Mouse (Mus musculus): Measurements from ENCODE around the gene Dpep3.
"Not testable (repeated sequence)": the region's sequence is repeated elsewhere in the genome, so short reads cannot be mapped to it uniquely, and the experiment has no call there.

Dpep3 gene

DNA sequence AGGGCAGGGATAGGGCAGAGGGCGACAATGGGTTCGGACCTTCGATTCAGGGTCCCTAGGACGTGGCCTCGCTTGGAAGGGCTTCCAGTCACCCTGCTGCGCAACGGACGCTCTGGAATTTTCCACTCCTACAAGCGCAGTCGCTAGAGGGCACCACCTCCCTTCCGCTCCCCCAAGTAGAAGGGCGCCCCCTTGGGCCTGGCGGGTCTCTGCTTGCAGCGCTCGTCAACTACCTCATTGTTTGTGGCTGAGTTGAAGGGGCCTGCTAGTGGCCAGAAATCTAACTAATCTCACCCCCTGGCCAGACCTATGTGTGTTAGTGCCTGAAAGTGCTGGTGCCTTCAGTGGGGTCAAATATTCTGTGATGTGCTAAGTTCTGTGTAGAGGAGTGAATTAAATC is at the start of gene Dpep3:
Gene Dpep3 (minus strand): TSS at position 105 of the 400 bp plus-strand sequence.
- DNase-seq (ENCODE audit: low spot score): no peak

DNA sequence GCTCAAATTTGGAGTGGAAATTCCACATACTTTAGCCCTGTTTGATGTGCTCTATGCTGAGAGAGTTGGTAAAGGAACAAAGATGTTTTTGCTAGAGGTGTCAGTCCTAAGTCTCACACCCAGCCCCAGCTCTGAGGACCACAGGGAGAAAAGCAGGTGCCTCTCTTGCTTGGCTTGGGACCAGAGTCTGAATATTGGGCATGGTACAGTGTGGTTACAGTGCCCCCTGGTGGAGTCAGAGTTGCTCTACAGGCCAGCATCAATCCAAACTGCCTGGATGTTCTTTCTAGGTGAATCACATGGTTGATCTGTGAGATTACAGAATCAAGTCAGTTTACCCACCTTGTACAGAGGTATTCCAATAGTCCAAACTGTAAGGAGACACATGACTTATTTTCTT is 43.3 kb upstream of the Dpep3 start:
- DNase-seq (ENCODE audit: low spot score): peak; percentile 76

DNA sequence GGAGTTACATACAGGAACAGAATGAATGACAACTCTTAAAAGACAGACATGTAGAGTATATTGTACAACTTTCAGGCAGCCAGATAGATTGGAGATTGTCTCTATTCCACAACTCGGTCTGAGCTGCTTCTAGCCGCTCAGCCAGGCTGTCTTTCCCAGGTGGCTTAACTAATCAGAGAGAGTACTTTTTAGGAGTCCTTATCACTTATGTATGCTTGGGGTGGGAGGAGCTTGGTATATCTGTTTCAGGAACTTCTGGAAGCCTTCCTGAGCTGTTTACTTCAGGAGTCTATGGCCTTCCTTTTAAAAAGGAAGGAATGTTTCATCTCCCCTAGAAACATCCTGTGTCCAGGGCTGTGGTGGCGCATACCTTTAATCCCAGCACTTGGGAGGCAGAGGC is 38.8 kb upstream of the Dpep3 start:
- DNase-seq (ENCODE audit: low spot score): no peak

DNA sequence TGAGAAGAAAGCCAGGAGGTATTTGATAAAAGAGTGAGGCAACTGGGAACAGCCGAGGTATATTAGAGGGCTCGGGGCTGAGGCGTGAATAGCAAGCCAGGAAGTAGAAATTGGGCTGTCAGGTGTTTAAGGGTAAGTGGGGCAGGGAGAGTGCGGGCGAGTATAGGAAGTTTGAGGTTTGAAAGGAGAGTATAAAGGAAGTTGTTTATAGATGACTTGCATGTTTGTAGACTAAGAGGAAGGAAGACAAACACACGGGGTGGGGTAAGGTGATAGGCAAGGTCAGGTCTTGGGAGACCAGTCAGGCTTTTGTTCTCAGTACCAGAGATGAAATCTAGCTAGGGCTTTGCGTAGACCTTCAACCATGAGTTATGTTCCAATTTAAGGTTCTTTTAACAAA is 37.9 kb upstream of the Dpep3 start:
- no peak for DNase-seq (ENCODE audit: low spot score)

DNA sequence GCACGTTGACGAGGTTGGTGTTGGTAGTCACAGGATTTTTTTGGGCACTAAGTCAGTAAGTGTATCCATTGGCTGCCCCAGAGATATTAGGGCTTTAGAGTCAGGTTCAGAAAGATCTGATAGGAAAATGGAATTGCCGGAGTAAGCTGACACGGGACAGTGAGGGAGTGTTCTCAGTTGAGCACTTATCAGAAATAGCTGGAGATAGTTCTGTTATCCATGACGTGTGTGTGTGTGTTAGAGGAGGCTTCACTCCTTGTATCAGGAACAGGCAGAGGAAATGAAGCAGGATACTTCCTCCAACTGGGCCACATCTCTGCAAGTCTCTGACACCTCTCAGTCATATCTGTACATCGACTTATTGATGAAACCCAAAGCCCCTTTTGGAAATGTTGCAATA is 37.1 kb upstream of the Dpep3 start:
- no peak for DNase-seq (ENCODE audit: low spot score)

- DNase-seq (ENCODE audit: low spot score): not testable (repeated sequence)
Measured at GRCm38 (mm10) chr8:106012203-106012602, 33.0 kb upstream of the Dpep3 start.

- DNase-seq (ENCODE audit: low spot score): no peak
Measured at GRCm38 (mm10) chr8:106011643-106011986, 32.4 kb upstream of the Dpep3 start, which contains the start of gene Ddx28. Gene Ddx28, minus strand, starts transcription at chr8:106011882.

GRCm38 (mm10) chr8:106010748-106011642 is 31.8 kb upstream of the Dpep3 start:
- DNase-seq (ENCODE audit: low spot score): peak; percentile 93

DNA sequence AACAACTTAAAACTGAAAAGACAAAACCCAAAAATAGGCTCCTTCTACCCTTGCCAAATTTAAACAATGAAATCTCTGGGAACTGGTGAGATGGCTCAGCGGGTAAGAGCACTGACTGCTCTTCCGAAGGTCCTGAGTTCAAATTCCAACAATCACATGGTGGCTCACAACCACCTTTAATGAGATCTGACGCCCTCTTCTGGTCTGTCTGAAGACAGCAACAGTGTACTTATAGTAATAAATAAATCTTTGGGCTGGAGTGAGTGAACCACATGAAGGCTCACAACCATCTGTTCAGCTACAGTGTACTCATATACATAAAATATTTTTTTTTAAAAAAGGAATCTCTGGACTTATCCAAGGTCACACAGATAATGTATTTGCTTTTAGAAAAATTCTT is 28.7 kb upstream of the Dpep3 start:
- not testable (repeated sequence) for DNase-seq (ENCODE audit: low spot score)

DNA sequence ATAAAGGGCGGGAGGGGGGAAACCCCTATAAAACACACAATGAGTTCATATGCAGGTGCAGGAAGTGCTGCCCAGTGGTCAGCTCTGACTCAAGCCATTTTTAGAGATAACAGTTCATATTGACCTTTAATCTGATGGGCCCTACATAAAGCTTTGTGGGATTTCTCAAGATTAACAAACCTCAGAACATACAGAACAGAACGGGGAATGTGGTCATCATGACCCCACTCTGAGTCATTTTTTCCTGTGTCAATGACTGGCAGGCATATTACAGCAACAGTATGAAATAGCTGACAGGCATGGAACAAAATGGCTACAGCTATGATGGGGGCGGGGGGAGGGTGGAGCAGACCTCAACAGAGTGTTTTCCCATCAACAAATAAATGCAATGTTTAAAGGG is 27.9 kb upstream of the Dpep3 start:
- DNase-seq (ENCODE audit: low spot score): no peak

- DNase-seq (ENCODE audit: low spot score): no peak
Measured at GRCm38 (mm10) chr8:106006413-106006812, 27.2 kb upstream of the Dpep3 start.

- DNase-seq (ENCODE audit: low spot score): no peak
Measured at GRCm38 (mm10) chr8:106005875-106006274, 26.6 kb upstream of the Dpep3 start, which contains the start of gene Dpep2nb. Gene Dpep2nb, minus strand, starts transcription at chr8:106005975.

GRCm38 (mm10) chr8:106004538-106005207 is 25.4 kb upstream of the Dpep3 start:
- DNase-seq (ENCODE audit: low spot score): no peak

DNA sequence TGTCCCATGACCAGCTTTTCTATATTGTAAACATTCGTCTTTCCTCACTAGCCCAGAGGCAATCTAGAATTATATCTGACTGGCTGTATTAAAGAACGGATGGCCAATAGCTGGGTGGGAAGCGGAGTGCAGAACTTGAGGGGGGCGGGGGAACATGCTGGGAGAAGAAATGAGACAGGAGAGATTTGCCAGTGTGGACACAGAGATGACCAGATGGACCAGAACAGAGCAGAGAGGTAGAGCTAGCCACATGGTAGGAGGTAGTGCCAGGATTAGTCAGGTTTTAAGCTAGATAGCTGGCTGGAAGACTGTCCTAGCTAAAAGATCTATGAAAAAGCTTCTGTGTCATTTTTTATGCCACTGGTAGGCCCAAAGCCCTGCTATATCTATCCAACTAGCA is 22.7 kb upstream of the Dpep3 start:
- DNase-seq (ENCODE audit: low spot score): no peak

GRCm38 (mm10) chr8:105998971-105999370 is 19.7 kb upstream of the Dpep3 start:
- no peak for DNase-seq (ENCODE audit: low spot score)

DNA sequence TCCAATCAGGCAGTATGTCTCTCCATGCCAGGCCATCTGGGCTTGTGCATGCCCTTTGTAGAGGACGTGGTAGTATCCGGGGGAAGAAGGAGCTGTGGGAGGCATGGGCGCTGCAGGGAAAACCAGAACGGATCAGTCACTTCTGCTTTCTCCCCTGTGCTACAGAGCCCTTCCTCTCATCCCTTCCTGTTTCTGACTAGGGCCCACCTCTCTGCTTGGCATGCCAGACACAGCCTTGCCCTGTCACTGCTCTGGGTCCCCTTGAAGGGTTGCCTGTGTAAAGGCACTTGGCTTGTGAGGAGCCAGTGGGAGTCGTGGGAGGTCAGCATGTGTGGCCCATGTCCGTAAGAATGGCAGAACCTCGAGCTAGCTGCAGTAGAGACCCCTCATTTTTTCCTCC is 17.1 kb upstream of the Dpep3 start:
- no peak for DNase-seq (ENCODE audit: low spot score)

GRCm38 (mm10) chr8:105993226-105993625 is 14.0 kb upstream of the Dpep3 start:
- no peak for DNase-seq (ENCODE audit: low spot score)

- no peak for DNase-seq (ENCODE audit: low spot score)
Measured at GRCm38 (mm10) chr8:105992499-105992898, 13.3 kb upstream of the Dpep3 start.

GRCm38 (mm10) chr8:105991546-105991945 is 12.3 kb upstream of the Dpep3 start:
- no peak for DNase-seq (ENCODE audit: low spot score)

DNA sequence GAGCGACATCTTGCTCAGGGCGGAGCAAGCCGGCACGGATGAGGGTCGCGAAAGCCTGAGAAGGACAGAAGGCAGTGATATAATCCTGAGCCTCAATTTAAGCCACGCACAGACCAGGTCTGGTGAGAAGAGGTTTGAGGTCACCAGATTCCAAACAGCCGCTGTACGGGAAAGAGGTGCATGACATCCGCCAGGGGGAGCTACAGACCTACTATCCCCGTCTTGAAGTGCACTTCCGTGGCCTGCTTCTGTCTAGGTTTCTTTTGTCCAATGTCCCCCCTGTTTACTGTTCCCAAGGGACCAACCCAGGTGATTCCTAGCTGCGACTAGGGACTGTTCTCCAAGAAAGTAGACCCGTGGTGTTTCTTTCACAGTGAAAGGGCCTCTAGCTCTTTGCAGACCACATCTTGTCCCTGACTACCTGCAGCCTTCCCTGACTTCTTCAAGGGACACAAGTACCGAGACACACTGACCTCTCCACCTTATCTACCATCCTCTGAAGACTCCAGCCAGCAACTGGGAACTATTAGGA is 11.7 kb upstream of the Dpep3 start, which contains the start of gene Dus2:
Gene Dus2 (plus strand): TSS at position 482 of the 532 bp plus-strand sequence.
- peak; percentile 90 for DNase-seq (ENCODE audit: low spot score)

DNA sequence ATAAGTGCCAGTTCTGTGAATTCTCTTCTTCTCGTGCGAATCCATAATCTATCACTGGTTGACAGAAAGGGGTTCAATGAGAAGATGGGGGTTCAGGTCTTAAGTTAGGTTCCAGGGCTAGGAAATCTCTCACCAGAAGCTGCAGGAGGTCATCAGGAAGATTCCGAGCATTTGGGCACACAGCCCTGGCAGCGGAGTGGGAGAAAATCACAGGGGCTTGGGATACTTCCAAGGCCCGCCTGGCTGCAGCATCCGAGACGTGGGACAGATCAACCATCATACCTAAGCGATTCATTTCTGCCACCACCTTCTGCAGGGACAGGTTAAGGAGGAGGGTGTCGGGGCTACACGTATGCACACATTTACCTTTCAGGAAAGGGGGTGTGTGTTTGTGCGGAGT is 9.3 kb upstream of the Dpep3 start:
- no peak for DNase-seq (ENCODE audit: low spot score)

DNA sequence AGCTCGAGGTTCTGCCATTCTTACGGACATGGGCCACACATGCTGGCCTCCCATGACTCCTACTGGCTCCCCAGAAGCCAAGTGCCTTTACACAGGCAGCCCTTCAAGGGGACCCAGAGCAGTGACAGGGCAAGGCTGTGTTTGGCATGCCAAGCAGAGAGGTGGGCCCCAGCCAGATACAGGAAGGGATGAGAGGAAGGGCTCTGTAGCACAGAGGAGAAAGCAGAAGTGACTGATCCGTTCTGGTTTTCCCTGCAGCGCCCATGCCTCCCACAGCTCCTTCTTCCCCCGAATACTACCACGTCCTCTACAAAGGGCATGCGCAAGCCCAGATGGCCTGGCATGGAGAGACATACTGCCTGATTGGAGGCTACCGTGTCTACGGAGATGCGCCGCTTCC is 4.2 kb upstream of the Dpep3 start:
- DNase-seq (ENCODE audit: low spot score): not testable (repeated sequence)

DNA sequence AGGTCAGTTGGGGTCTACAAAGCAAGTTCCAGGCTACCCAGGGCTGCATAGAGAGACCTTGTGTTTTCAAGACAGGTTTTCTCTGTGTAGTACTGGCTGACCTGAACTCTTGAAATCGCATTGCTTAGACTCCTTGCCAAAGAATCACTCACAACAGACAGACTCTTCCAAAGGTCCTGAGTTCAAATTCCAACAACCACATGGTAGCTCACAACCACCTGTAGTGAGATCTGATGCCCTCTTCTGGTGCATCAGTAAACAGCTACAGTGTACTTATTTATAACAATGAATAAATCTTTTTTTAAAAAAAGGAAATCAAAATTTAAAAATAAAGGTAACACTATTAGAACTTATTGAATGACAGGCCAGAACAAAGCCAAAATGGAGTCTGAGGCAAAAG is 1.9 kb upstream of the Dpep3 start:
- DNase-seq (ENCODE audit: low spot score): no peak

All from urinary bladder, postnatal 25 days (tissue).